ENCODE assay signal across 7 mouse cellular contexts in the genomic region with DNA sequence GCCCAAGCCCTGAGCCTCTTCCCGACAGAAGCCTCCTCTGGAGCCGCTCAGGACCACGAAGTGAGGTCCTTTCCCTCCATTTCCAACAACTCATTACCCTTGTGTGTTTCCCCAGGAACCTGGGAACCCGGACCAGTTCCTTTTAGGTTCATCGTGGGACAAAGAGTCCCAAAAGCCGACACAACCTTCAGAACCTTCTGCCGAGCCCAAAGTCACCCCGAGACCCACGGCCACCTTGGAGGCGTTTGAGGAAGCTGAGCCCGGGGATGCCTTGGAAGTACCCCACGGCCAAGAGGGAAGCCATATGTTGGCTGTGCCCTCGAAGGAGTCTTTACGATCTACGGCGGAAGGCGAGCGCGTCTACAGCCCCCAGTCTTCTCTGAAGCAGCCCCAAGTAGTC. TPM values are rescaled to one million over a fixed set of nuclear protein-coding genes. Genes with fewer than 3 reads are reported as not detected.
DNase-seq lines count a peak whose midpoint lies in the region; ATAC-seq and TF ChIP-seq lines count a peak whose summit lies in the region.

No protein-coding gene starts in this region.

- 9% methylated on average over 19 of the region's 19 CpGs for WGBS in lung, embryonic 16.5 days
- WGBS in forebrain, embryonic 12.5 days, result 7% methylated on average over 19 of the region's 19 CpGs
- 5% methylated on average over 19 of the region's 19 CpGs for WGBS in limb, embryonic 11.5 days
- 21% methylated on average over 19 of the region's 19 CpGs for WGBS in small intestine, adult 2 months

- H3K27me3 ChIP-seq in lung, embryonic 16.5 days (ENCODE audit: control insufficient read depth, insufficient read depth, low read depth, low read length), result peaks cover 22% of the 10 kb centered on the region
- peaks cover 38% of the 10 kb centered on the region for H3K27me3 ChIP-seq in forebrain, embryonic 12.5 days
- peaks cover 26% of the 10 kb centered on the region for H3K27me3 ChIP-seq in limb, embryonic 11.5 days (ENCODE audit: control insufficient read depth, insufficient read depth, low read length)
- no peaks in the 10 kb centered on the region for H3K27me3 ChIP-seq in small intestine, adult 2 months (ENCODE audit: control insufficient read depth, insufficient read depth, low read length)

- no peak overlapping the region for H3K27ac ChIP-seq in lung, embryonic 16.5 days (ENCODE audit: low read length)
- no peak overlapping the region for H3K27ac ChIP-seq in forebrain, embryonic 12.5 days
- H3K27ac ChIP-seq in limb, embryonic 11.5 days (replicated peaks; ENCODE audit: low read depth, low read length), result no peak overlapping the region
- no peak overlapping the region for H3K27ac ChIP-seq in small intestine, adult 2 months (ENCODE audit: insufficient read depth, low read depth, low read length)

- H3K9ac ChIP-seq in lung, embryonic 16.5 days (ENCODE audit: low read length), result peak overlapping the region; percentile 66
- no peak overlapping the region for H3K9ac ChIP-seq in forebrain, embryonic 12.5 days
- H3K9ac ChIP-seq in limb, embryonic 11.5 days (ENCODE audit: low read length), result peak overlapping the region; percentile 53; the same call in 1 of the 2 replicates

- ATAC-seq in lung, embryonic 16.5 days (ENCODE audit: low read depth), result no peak
- no peak for ATAC-seq in forebrain, embryonic 12.5 days (ENCODE audit: low FRiP score)
- ATAC-seq in limb, embryonic 11.5 days (ENCODE audit: insufficient number of reproducible peaks, low FRiP score, low TSS enrichment, low read depth), result no peak

- no peaks in the 10 kb centered on the region for H3K9me3 ChIP-seq in lung, embryonic 16.5 days (ENCODE audit: control insufficient read depth, low read length)
- H3K9me3 ChIP-seq in forebrain, embryonic 12.5 days, result no peaks in the 10 kb centered on the region
- H3K9me3 ChIP-seq in limb, embryonic 11.5 days (ENCODE audit: control insufficient read depth, low read length), result no peaks in the 10 kb centered on the region

- H3K4me2 ChIP-seq in lung, embryonic 16.5 days (ENCODE audit: low read depth, low read length), result peak overlapping the region; percentile 87
- H3K4me2 ChIP-seq in forebrain, embryonic 12.5 days, result peak overlapping the region; percentile 40
- H3K4me2 ChIP-seq in limb, embryonic 11.5 days (ENCODE audit: low read depth, severe bottlenecking), result peak overlapping the region; percentile 50

- H3K36me3 ChIP-seq in lung, embryonic 16.5 days (ENCODE audit: control insufficient read depth, insufficient read depth, low read length), result no peaks in the 10 kb centered on the region
- no peaks in the 10 kb centered on the region for H3K36me3 ChIP-seq in forebrain, embryonic 12.5 days (replicated peaks)
- H3K36me3 ChIP-seq in limb, embryonic 11.5 days (ENCODE audit: control insufficient read depth, insufficient read depth, low read length), result no peaks in the 10 kb centered on the region
- no peaks in the 10 kb centered on the region for H3K36me3 ChIP-seq in small intestine, adult 2 months (ENCODE audit: control insufficient read depth, insufficient read depth, low read length)

- peaks cover 18% of the 10 kb centered on the region for H3K4me1 ChIP-seq in lung, embryonic 16.5 days (replicated peaks; ENCODE audit: control insufficient read depth, insufficient read depth, low read length)
- H3K4me1 ChIP-seq in forebrain, embryonic 12.5 days, result peaks cover 24% of the 10 kb centered on the region
- H3K4me1 ChIP-seq in limb, embryonic 11.5 days (ENCODE audit: control insufficient read depth, insufficient read depth, low read length), result peaks cover 20% of the 10 kb centered on the region
- peaks cover 7% of the 10 kb centered on the region for H3K4me1 ChIP-seq in small intestine, adult 2 months (ENCODE audit: control insufficient read depth, insufficient read depth, insufficient read length, low read length)

- H3K4me3 ChIP-seq in lung, embryonic 16.5 days (ENCODE audit: low read length), result peak overlapping the region; percentile 56
- peak overlapping the region; percentile 27 for H3K4me3 ChIP-seq in forebrain, embryonic 12.5 days (replicated peaks)
- H3K4me3 ChIP-seq in limb, embryonic 11.5 days (ENCODE audit: low read depth, low read length), result peak overlapping the region; percentile 27
- H3K4me3 ChIP-seq in small intestine, adult 2 months (ENCODE audit: low read depth, low read length), result peak overlapping the region; percentile 65

- no peak for TF ChIP-seq POLR2A in small intestine, adult 2 months (IDR thresholded peaks at IDR 0.05; ENCODE audit: low read depth, low read length)

- TF ChIP-seq CTCF in small intestine, adult 2 months (IDR thresholded peaks at IDR 0.05; ENCODE audit: extremely low read depth, insufficient read length, insufficient replicate concordance, low read depth, low read length), result no peak

- no peak for DNase-seq in lung, postnatal 10 days
- peak; percentile 32 for DNase-seq in limb, embryonic 11.5 days (ENCODE audit: low spot score)
- DNase-seq in yolk sac, embryonic 10.5 days (ENCODE audit: low spot score), result no peak
- DNase-seq in retina, postnatal 1 day, result no peak

RNA-seq across cellular contexts. Expression of gene Dctn1, which starts 4.3 kb away (rescaled TPM):
- 94.5 and 95.6 TPM in 2 replicates for polyA plus RNA-seq in lung, embryonic 16.5 days (2015; fragmentation: Nextera tagmentation; extraction: Ambion mirVana)
- polyA plus RNA-seq in forebrain, embryonic 12.5 days (2016; fragmentation: Nextera tagmentation; extraction: Ambion mirVana), result 128 and 137 TPM in 2 replicates
- 70.4 and 71.4 TPM in 2 replicates for polyA plus RNA-seq in limb, embryonic 11.5 days (2014; fragmentation: Nextera tagmentation; extraction: Ambion mirVana)
- 77.1 and 168 TPM in 2 replicates for polyA plus RNA-seq in small intestine, adult 2 months (2012; rRNA removed)

RNA-seq across cellular contexts. Expression of gene 1700003E16Rik, which starts 5.2 kb away (rescaled TPM):
- polyA plus RNA-seq in lung, embryonic 16.5 days (2015; fragmentation: Nextera tagmentation; extraction: Ambion mirVana), result 11.9 and 15.3 TPM in 2 replicates
- polyA plus RNA-seq in forebrain, embryonic 12.5 days (2016; fragmentation: Nextera tagmentation; extraction: Ambion mirVana), result 1.8 and 2.7 TPM in 2 replicates
- 0.58 and 1.1 TPM in 2 replicates for polyA plus RNA-seq in limb, embryonic 11.5 days (2014; fragmentation: Nextera tagmentation; extraction: Ambion mirVana)
- polyA plus RNA-seq in small intestine, adult 2 months (2012; rRNA removed), result 0.09 TPM in 1 of 2 replicates, not detected in the other

RNA-seq across cellular contexts. Expression of gene Wdr54, which starts 5.2 kb away (rescaled TPM):
- polyA plus RNA-seq in lung, embryonic 16.5 days (2015; fragmentation: Nextera tagmentation; extraction: Ambion mirVana), result 7.2 and 7.6 TPM in 2 replicates
- polyA plus RNA-seq in forebrain, embryonic 12.5 days (2016; fragmentation: Nextera tagmentation; extraction: Ambion mirVana), result 12.5 and 15.4 TPM in 2 replicates
- polyA plus RNA-seq in limb, embryonic 11.5 days (2014; fragmentation: Nextera tagmentation; extraction: Ambion mirVana), result 11.5 and 13.7 TPM in 2 replicates
- polyA plus RNA-seq in small intestine, adult 2 months (2012; rRNA removed), result 0.90 and 1.3 TPM in 2 replicates

RNA-seq across cellular contexts. Expression of gene Rtkn, which starts 26.2 kb away (rescaled TPM):
- polyA plus RNA-seq in lung, embryonic 16.5 days (2015; fragmentation: Nextera tagmentation; extraction: Ambion mirVana), result 44.4 and 47.5 TPM in 2 replicates
- 19.9 and 20.1 TPM in 2 replicates for polyA plus RNA-seq in forebrain, embryonic 12.5 days (2016; fragmentation: Nextera tagmentation; extraction: Ambion mirVana)
- 29.2 and 30.5 TPM in 2 replicates for polyA plus RNA-seq in limb, embryonic 11.5 days (2014; fragmentation: Nextera tagmentation; extraction: Ambion mirVana)
- polyA plus RNA-seq in small intestine, adult 2 months (2012; rRNA removed), result 47.3 and 179 TPM in 2 replicates

RNA-seq across cellular contexts. Expression of gene Ino80b, which starts 36.2 kb away (rescaled TPM):
- polyA plus RNA-seq in lung, embryonic 16.5 days (2015; fragmentation: Nextera tagmentation; extraction: Ambion mirVana), result 13.7 and 14.5 TPM in 2 replicates
- polyA plus RNA-seq in forebrain, embryonic 12.5 days (2016; fragmentation: Nextera tagmentation; extraction: Ambion mirVana), result 19.0 and 20.6 TPM in 2 replicates
- polyA plus RNA-seq in limb, embryonic 11.5 days (2014; fragmentation: Nextera tagmentation; extraction: Ambion mirVana), result 20.8 and 21.7 TPM in 2 replicates
- polyA plus RNA-seq in small intestine, adult 2 months (2012; rRNA removed), result 30.3 and 70.3 TPM in 2 replicates
